Mouse (Mus musculus): ENCODE measurements at regions not wholly inside any gene's neighbourhood (a gene's known extent, or its start where the extent isn't known, plus 50 kb on each side); places are given as distances from the start of the nearest gene placed in this dataset.

- H3K27ac ChIP-seq = no peak overlapping the region
- no peak overlapping the region for H3K4me3 ChIP-seq
- 95% methylated on average over 6 of the region's 6 CpGs for WGBS
- ATAC-seq = no peak
- H3K9ac ChIP-seq = no peak overlapping the region
- peaks cover 8% of the 10 kb centered on the region for H3K4me1 ChIP-seq
- no peaks in the 10 kb centered on the region for H3K36me3 ChIP-seq (ENCODE audit: poor library complexity, severe bottlenecking)
- H3K27me3 ChIP-seq = no peaks in the 10 kb centered on the region
- H3K4me2 ChIP-seq = no peak overlapping the region
- H3K9me3 ChIP-seq (replicated peaks) = no peaks in the 10 kb centered on the region
Measured at GRCm38 (mm10) chr12:13085484-13085883, 143.8 kb upstream of the Mycn start.

GRCm38 (mm10) chr12:13083337-13084054 lies 141.8 kb upstream of the Mycn start:
- Histone ChIP-seq H3K4me2 (no peak overlapping the region), H3K36me3 (ENCODE audit: poor library complexity, severe bottlenecking) (no peaks in the 10 kb centered on the region), H3K4me3 (no peak overlapping the region), H3K27me3 (no peaks in the 10 kb centered on the region), H3K9me3 (replicated peaks) (no peaks in the 10 kb centered on the region), H3K4me1 (peaks cover 8% of the 10 kb centered on the region), H3K9ac (no peak overlapping the region), H3K27ac (no peak overlapping the region)
- 36% methylated on average over 8 of the region's 8 CpGs for WGBS
- ATAC-seq = peak; percentile 80

GRCm38 (mm10) chr12:13080791-13081190 lies 139.1 kb upstream of the Mycn start:
- Histone ChIP-seq H3K27ac (no peak overlapping the region), H3K4me3 (no peak overlapping the region), H3K4me2 (no peak overlapping the region), H3K27me3 (no peaks in the 10 kb centered on the region), H3K9ac (no peak overlapping the region), H3K36me3 (ENCODE audit: poor library complexity, severe bottlenecking) (no peaks in the 10 kb centered on the region), H3K9me3 (replicated peaks) (no peaks in the 10 kb centered on the region), H3K4me1 (peaks cover 8% of the 10 kb centered on the region)
- 72% methylated on average over 5 of the region's 5 CpGs for WGBS
- no peak for ATAC-seq

GRCm38 (mm10) chr12:13079832-13080231 lies 138.1 kb upstream of the Mycn start:
- Histone ChIP-seq H3K9me3 (replicated peaks) (no peaks in the 10 kb centered on the region), H3K36me3 (ENCODE audit: poor library complexity, severe bottlenecking) (no peaks in the 10 kb centered on the region), H3K4me3 (no peak overlapping the region), H3K9ac (no peak overlapping the region), H3K4me2 (no peak overlapping the region), H3K27me3 (no peaks in the 10 kb centered on the region), H3K27ac (no peak overlapping the region), H3K4me1 (peaks cover 8% of the 10 kb centered on the region)
- no peak for ATAC-seq
- 93% methylated on average over 3 of the region's 3 CpGs for WGBS

- 76% methylated on average over 4 of the region's 4 CpGs for WGBS
- ATAC-seq = no peak
- H3K4me2 ChIP-seq = no peak overlapping the region
Measured at GRCm38 (mm10) chr12:13077689-13078088, 136.0 kb upstream of the Mycn start.

GRCm38 (mm10) chr12:13076699-13077287 lies 135.1 kb upstream of the Mycn start:
- no peak overlapping the region for H3K4me2 ChIP-seq
- H3K27ac ChIP-seq = no peak overlapping the region
- WGBS = 67% methylated on average over 3 of the region's 3 CpGs
- H3K4me1 ChIP-seq = no peaks in the 10 kb centered on the region
- H3K36me3 ChIP-seq (ENCODE audit: poor library complexity, severe bottlenecking) = no peaks in the 10 kb centered on the region
- no peak for ATAC-seq
- no peaks in the 10 kb centered on the region for H3K27me3 ChIP-seq
- no peak overlapping the region for H3K4me3 ChIP-seq
- H3K9ac ChIP-seq = no peak overlapping the region
- H3K9me3 ChIP-seq (replicated peaks) = no peaks in the 10 kb centered on the region

More at GRCm38 (mm10) chr12:13077689-13078088, 136.0 kb upstream of the Mycn start:
- Histone ChIP-seq H3K4me1 (no peaks in the 10 kb centered on the region), H3K27me3 (no peaks in the 10 kb centered on the region), H3K9me3 (replicated peaks) (no peaks in the 10 kb centered on the region), H3K36me3 (ENCODE audit: poor library complexity, severe bottlenecking) (no peaks in the 10 kb centered on the region), H3K9ac (no peak overlapping the region), H3K27ac (no peak overlapping the region), H3K4me3 (no peak overlapping the region)

- no peaks in the 10 kb centered on the region for H3K4me1 ChIP-seq
- H3K27ac ChIP-seq = no peak overlapping the region
- no peak for ATAC-seq
- 81% methylated on average over 4 of the region's 4 CpGs for WGBS
- no peaks in the 10 kb centered on the region for H3K36me3 ChIP-seq (ENCODE audit: poor library complexity, severe bottlenecking)
- H3K4me2 ChIP-seq = no peak overlapping the region
- no peak overlapping the region for H3K4me3 ChIP-seq
- H3K9me3 ChIP-seq (replicated peaks) = no peaks in the 10 kb centered on the region
- H3K9ac ChIP-seq = no peak overlapping the region
- H3K27me3 ChIP-seq = no peaks in the 10 kb centered on the region
Measured at GRCm38 (mm10) chr12:13073126-13073886, 131.6 kb upstream of the Mycn start.

- peaks cover 14% of the 10 kb centered on the region for H3K4me1 ChIP-seq
- no peaks in the 10 kb centered on the region for H3K27me3 ChIP-seq
- H3K9ac ChIP-seq = no peak overlapping the region
- 50% methylated on average over 5 of the region's 5 CpGs for WGBS
- no peaks in the 10 kb centered on the region for H3K36me3 ChIP-seq (ENCODE audit: poor library complexity, severe bottlenecking)
- ATAC-seq = peak; percentile 19; the same call in 1 of the 2 replicates
- no peak overlapping the region for H3K4me2 ChIP-seq
- H3K4me3 ChIP-seq = no peak overlapping the region
- no peak overlapping the region for H3K27ac ChIP-seq
- no peaks in the 10 kb centered on the region for H3K9me3 ChIP-seq (replicated peaks)
Measured at GRCm38 (mm10) chr12:13067295-13067694, 125.6 kb upstream of the Mycn start.

- Histone ChIP-seq H3K4me2 (no peak overlapping the region), H3K4me1 (peaks cover 14% of the 10 kb centered on the region), H3K27me3 (no peaks in the 10 kb centered on the region), H3K9me3 (replicated peaks) (no peaks in the 10 kb centered on the region), H3K4me3 (no peak overlapping the region), H3K36me3 (ENCODE audit: poor library complexity, severe bottlenecking) (no peaks in the 10 kb centered on the region), H3K27ac (peak overlapping the region; percentile 65; the same call in 1 of the 2 replicates), H3K9ac (no peak overlapping the region)
- ATAC-seq = peak; percentile 80
- WGBS = 35% methylated on average over 6 of the region's 6 CpGs
Measured at GRCm38 (mm10) chr12:13066604-13067181, 125.0 kb upstream of the Mycn start.

GRCm38 (mm10) chr12:13059473-13059872 lies 117.8 kb upstream of the Mycn start:
- Histone ChIP-seq H3K27me3 (no peaks in the 10 kb centered on the region), H3K4me1 (no peaks in the 10 kb centered on the region), H3K4me3 (no peak overlapping the region), H3K4me2 (no peak overlapping the region), H3K9ac (no peak overlapping the region), H3K9me3 (replicated peaks) (no peaks in the 10 kb centered on the region), H3K36me3 (ENCODE audit: poor library complexity, severe bottlenecking) (no peaks in the 10 kb centered on the region), H3K27ac (no peak overlapping the region)
- no peak for ATAC-seq
- 64% methylated on average over 3 of the region's 3 CpGs for WGBS

- no peak overlapping the region for H3K27ac ChIP-seq
- no peak for ATAC-seq
Measured at GRCm38 (mm10) chr12:13056246-13056645, 114.5 kb upstream of the Mycn start.

GRCm38 (mm10) chr12:13054611-13055010 lies 112.9 kb upstream of the Mycn start:
- WGBS = 72% methylated on average over 3 of the region's 3 CpGs
- no peaks in the 10 kb centered on the region for H3K9me3 ChIP-seq (replicated peaks)
- H3K9ac ChIP-seq = no peak overlapping the region
- H3K27ac ChIP-seq = no peak overlapping the region
- no peaks in the 10 kb centered on the region for H3K36me3 ChIP-seq (ENCODE audit: poor library complexity, severe bottlenecking)
- H3K4me1 ChIP-seq = peaks cover 15% of the 10 kb centered on the region
- no peak for ATAC-seq
- no peaks in the 10 kb centered on the region for H3K27me3 ChIP-seq
- no peak overlapping the region for H3K4me3 ChIP-seq
- no peak overlapping the region for H3K4me2 ChIP-seq

More at GRCm38 (mm10) chr12:13056246-13056645, 114.5 kb upstream of the Mycn start:
- Histone ChIP-seq H3K9me3 (replicated peaks) (no peaks in the 10 kb centered on the region), H3K36me3 (ENCODE audit: poor library complexity, severe bottlenecking) (no peaks in the 10 kb centered on the region), H3K9ac (no peak overlapping the region), H3K4me1 (peaks cover 15% of the 10 kb centered on the region), H3K4me2 (no peak overlapping the region), H3K27me3 (no peaks in the 10 kb centered on the region), H3K4me3 (no peak overlapping the region)
- WGBS = 68% methylated on average over 7 of the region's 7 CpGs

Data from forebrain, embryonic 13.5 days (tissue).